Mouse (Mus musculus) neural tube, embryonic 15.5 days (tissue): ENCODE results near the gene Fuk. TPM values are rescaled to one million over a fixed set of nuclear protein-coding genes. Genes with fewer than 3 reads are reported as not detected.

ENCODE experiments used
- ATAC-seq: fragments of 200-750 bp; cut with Nextera tagmentation; 2 replicates; pipeline ENCODE4 v1.8.0; 2017; ENCODE audit warnings: mild to moderate bottlenecking, moderate TSS enrichment, moderate library complexity; ENCODE audit not compliant: low FRiP score
- H3K27ac ChIP-seq: fragments of 300-500 bp; sonication (generic); replicated peaks from 2 replicates; pipeline ENCODE4 v1.5.1; 2015; ENCODE audit warnings: mild to moderate bottlenecking, inconsistent platforms
- H3K27me3 ChIP-seq: fragments of 300-500 bp; sonication (generic); replicated peaks from 2 replicates; pipeline ENCODE4 v1.6.1; 2015; ENCODE audit warnings: inconsistent platforms
- H3K36me3 ChIP-seq: fragments of 300-500 bp; sonication (generic); 2 replicates; pipeline ENCODE4 v1.6.1; 2015; ENCODE audit warnings: inconsistent platforms
- H3K4me1 ChIP-seq: fragments of 300-500 bp; sonication (generic); 2 replicates; pipeline ENCODE4 v1.6.1; 2015; ENCODE audit warnings: inconsistent platforms
- H3K4me2 ChIP-seq: fragments of 300-500 bp; sonication (generic); 2 replicates; pipeline ENCODE4 v1.6.1; 2015; ENCODE audit warnings: inconsistent platforms, mild to moderate bottlenecking, moderate library complexity
- H3K4me3 ChIP-seq: fragments of 300-500 bp; sonication (generic); replicated peaks from 2 replicates; pipeline ENCODE4 v1.5.1; 2015; ENCODE audit warnings: mild to moderate bottlenecking, inconsistent platforms
- H3K9ac ChIP-seq: fragments of 300-500 bp; sonication (generic); replicated peaks from 2 replicates; pipeline ENCODE4 v1.6.1; 2015; ENCODE audit warnings: mild to moderate bottlenecking, inconsistent platforms
- H3K9me3 ChIP-seq: fragments of 300-500 bp; sonication (generic); replicated peaks from 2 replicates; pipeline ENCODE4 v1.6.1; 2016; ENCODE audit warnings: inconsistent platforms
- WGBS: fragments of 180-500 bp; shearing (Covaris S2); methylation state at CpG from one replicate; pipeline ENCODE4 v1.1.7; 2015; ENCODE audit warnings: mixed read lengths; 5-methylcytosine and 5-hydroxymethylcytosine counted together
- polyA plus RNA-seq: library from polyadenylated mRNA; unstranded; fragments of >200 nt; fragmentation: Nextera tagmentation; extraction: Ambion mirVana; gene quantifications from 2 replicates; pipeline ENCODE4 v1.2.1, GENCODE M21; 2015

The Fuk gene
- polyA plus RNA-seq, 1 experiment from 2014 or later: 7.5 TPM

- no peak for ATAC-seq
- Histone ChIP-seq H3K4me2 (no peak overlapping the region), H3K27me3 (no peaks in the 10 kb centered on the region), H3K36me3 (peaks cover 70% of the 10 kb centered on the region), H3K4me1 (peaks cover 17% of the 10 kb centered on the region), H3K9ac (no peak overlapping the region), H3K4me3 (no peak overlapping the region), H3K9me3 (no peaks in the 10 kb centered on the region), H3K27ac (no peak overlapping the region)
- 93% methylated on average over 3 of the region's 3 CpGs for WGBS
These were observed 60.2 kb downstream of the Fuk start for GRCm38 (mm10) chr8:110842012-110842574.

Other genes starting within 250 kb of the Fuk start
- 21.2 and 31.8 TPM in 2 replicates for gene Mtss1l, start 181.0 kb downstream of the Fuk start, polyA plus RNA-seq
- 5.8 and 6.3 TPM in 2 replicates for gene Il34, start 96.6 kb downstream of the Fuk start, polyA plus RNA-seq
- 74.1 and 78.9 TPM in 2 replicates for gene Cog4, start 55.9 kb downstream of the Fuk start, polyA plus RNA-seq
- gene Sf3b3, start 55.7 kb downstream of the Fuk start, polyA plus RNA-seq: 79.6 and 97.3 TPM in 2 replicates
- gene St3gal2, start 17.4 kb upstream of the Fuk start, polyA plus RNA-seq: 23.1 and 24.4 TPM in 2 replicates
- gene Ddx19a, start 95.3 kb upstream of the Fuk start, polyA plus RNA-seq: 9.8 and 11.6 TPM in 2 replicates
- gene Ddx19b, start 129.3 kb upstream of the Fuk start, polyA plus RNA-seq: 6.0 and 6.1 TPM in 2 replicates
- 79.6 and 91.0 TPM in 2 replicates for gene Aars, start 130.7 kb upstream of the Fuk start, polyA plus RNA-seq
- not detected in 2 replicates for gene Exosc6, start 153.9 kb upstream of the Fuk start, polyA plus RNA-seq
- gene Clec18a, start 189.9 kb upstream of the Fuk start, polyA plus RNA-seq: 0.31 and 0.65 TPM in 2 replicates
- gene Pdpr, start 192.1 kb upstream of the Fuk start, polyA plus RNA-seq: 10.3 and 10.5 TPM in 2 replicates